Mouse (Mus musculus) midbrain, embryonic 16.5 days (tissue): ENCODE results near the gene Fam120a. TPM values are rescaled to one million over a fixed set of nuclear protein-coding genes. Genes with fewer than 3 reads are reported as not detected.
A peak's percentile ranks its signal among the peaks of the same experiment; 100 is the strongest.

ENCODE experiments used
- ATAC-seq: fragments of 200-750 bp; cut with Nextera tagmentation; 2 replicates; pipeline ENCODE4 v1.8.0; 2017; ENCODE audit warnings: moderate TSS enrichment
- H3K27ac ChIP-seq: fragments of 300-500 bp; sonication (generic); 2 replicates; pipeline ENCODE4 v1.5.1; 2014; ENCODE audit warnings: mild to moderate bottlenecking, low read length, mixed read lengths
- H3K27me3 ChIP-seq: fragments of 300-500 bp; sonication (generic); 2 replicates; pipeline ENCODE4 v1.6.1; 2014; ENCODE audit warnings: low read depth, low read length, mixed read lengths; ENCODE audit not compliant: control insufficient read depth, insufficient read depth
- H3K36me3 ChIP-seq: fragments of 300-500 bp; sonication (generic); 2 replicates; pipeline ENCODE4 v1.6.1; 2014; ENCODE audit warnings: mild to moderate bottlenecking, low read length, moderate library complexity, mixed read lengths; ENCODE audit not compliant: control insufficient read depth, insufficient read depth
- H3K4me1 ChIP-seq: fragments of 300-500 bp; sonication (generic); 2 replicates; pipeline ENCODE4 v1.6.1; 2014; ENCODE audit warnings: mild to moderate bottlenecking, low read length, mixed read lengths; ENCODE audit not compliant: control insufficient read depth, insufficient read depth
- H3K4me2 ChIP-seq: fragments of 300-500 bp; sonication (generic); 2 replicates; pipeline ENCODE4 v1.6.1; 2014; ENCODE audit warnings: mild to moderate bottlenecking, low read length, mixed read lengths
- H3K4me3 ChIP-seq: fragments of 300-500 bp; sonication (generic); 2 replicates; pipeline ENCODE4 v1.5.1; 2014; ENCODE audit warnings: low read depth, mild to moderate bottlenecking, low read length, moderate library complexity, mixed read lengths
- H3K9ac ChIP-seq: fragments of 300-500 bp; sonication (generic); 2 replicates; pipeline ENCODE4 v1.6.1; 2014; ENCODE audit warnings: low read depth, low read length, mixed read lengths
- H3K9me3 ChIP-seq: fragments of 300-500 bp; sonication (generic); replicated peaks from 2 replicates; pipeline ENCODE4 v1.6.1; 2014; ENCODE audit warnings: mild to moderate bottlenecking, low read length, mixed read lengths; ENCODE audit not compliant: control insufficient read depth, poor library complexity, severe bottlenecking
- WGBS: fragments of 180-500 bp; shearing (Covaris S2); extraction: QIAGEN DNeasy Blood & Tissue Kit; methylation state at CpG from one replicate; pipeline ENCODE4 v1.1.7; 2014; 5-methylcytosine and 5-hydroxymethylcytosine counted together
- polyA plus RNA-seq: library from polyadenylated mRNA; unstranded; fragments of >200 nt; fragmentation: Nextera tagmentation; extraction: Ambion mirVana; gene quantifications from 2 replicates; pipeline ENCODE4 v1.2.1, GENCODE M21; 2015

Gene Fam120a
- 9.6 and 10.0 TPM in 2 replicates for polyA plus RNA-seq

DNA sequence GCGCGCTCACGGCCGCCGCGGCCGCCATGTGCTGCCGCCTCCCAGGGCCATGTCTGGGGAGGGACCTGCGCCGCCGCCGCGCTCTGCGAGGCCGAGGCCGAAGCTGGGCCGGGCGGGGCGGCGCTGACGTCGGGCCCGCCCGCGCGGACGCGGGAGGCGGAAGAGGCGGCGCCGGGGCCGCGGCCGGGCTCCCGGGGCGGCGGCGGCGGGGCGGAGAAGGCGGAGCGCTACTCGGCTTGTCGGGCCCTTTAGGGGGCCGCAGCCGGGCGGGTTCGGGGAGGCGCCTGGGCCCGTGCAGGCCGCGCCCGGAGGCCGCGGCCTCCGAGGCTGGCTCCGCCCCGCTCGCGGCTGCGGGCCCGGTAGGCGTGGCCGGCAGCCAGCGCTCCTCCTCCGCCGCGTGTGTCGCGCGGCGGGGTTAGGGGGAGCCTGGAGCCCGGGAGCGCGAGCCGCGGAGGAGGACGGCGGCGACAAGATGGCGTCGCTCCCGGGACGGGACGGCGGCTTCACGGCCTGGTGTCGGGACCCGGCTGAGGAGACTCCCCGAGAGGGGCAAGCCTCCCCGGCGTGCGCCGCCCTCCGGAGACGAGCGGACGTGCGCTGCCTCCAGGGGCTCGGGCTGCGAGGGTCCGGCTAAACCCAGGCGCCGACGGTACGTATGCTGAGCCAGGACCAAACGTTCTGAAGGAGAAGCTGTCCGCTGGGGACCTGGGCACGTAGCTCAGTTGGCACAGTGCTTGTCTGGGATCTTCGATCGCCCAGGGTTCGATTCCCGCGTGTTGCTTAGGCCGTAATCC is at the start of gene Fam120a:
Fam120a (minus strand) TSS at position 62 of the 794 bp plus-strand sequence.
- H3K4me3 ChIP-seq = peak within 1 kb of the TSS; percentile 95
- under 1% methylated on average over 76 of the region's 116 CpGs for WGBS

DNA sequence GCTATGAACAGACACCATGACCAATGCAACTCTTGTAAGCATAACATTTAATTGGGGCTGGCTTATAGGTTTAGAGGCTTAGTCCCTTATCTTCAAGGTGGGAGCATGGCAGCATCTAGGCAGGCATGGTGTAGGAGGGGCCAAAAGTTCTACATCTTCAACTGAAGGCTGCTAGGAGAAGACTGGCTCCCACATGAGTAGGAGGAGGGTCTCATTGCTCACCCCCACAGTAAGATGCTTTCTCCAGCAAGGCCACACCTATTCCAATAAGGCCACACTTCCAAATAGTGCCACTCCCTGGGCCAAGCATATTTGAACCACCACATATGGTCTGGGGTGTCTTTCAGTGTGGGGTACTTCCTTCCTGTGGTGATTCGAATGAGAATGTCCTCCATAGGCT is 49.6 kb upstream of the Fam120a start:
- Histone ChIP-seq H3K9me3 (no peaks in the 10 kb centered on the region), H3K9ac (no peak overlapping the region), H3K4me1 (peaks cover 15% of the 10 kb centered on the region), H3K36me3 (no peaks in the 10 kb centered on the region), H3K27ac (no peak overlapping the region), H3K27me3 (no peaks in the 10 kb centered on the region), H3K4me3 (no peak overlapping the region), H3K4me2 (no peak overlapping the region)
- WGBS = 100% methylated on average over 1 of the region's 1 CpGs
- ATAC-seq = no peak

More for the DNA sequence above, at the start of gene Fam120a:
- no peaks in the 10 kb centered on the region for H3K9me3 ChIP-seq
- no peaks in the 10 kb centered on the region for H3K36me3 ChIP-seq
- H3K27me3 ChIP-seq = no peaks in the 10 kb centered on the region
- H3K4me2 ChIP-seq = peak within 1 kb of the TSS; percentile 99
- H3K27ac ChIP-seq = peak within 1 kb of the TSS; percentile 93
- H3K9ac ChIP-seq = peak within 1 kb of the TSS; percentile 97
- ATAC-seq = peak; percentile 93
- H3K4me1 ChIP-seq = peaks cover 31% of the 10 kb centered on the region

DNA sequence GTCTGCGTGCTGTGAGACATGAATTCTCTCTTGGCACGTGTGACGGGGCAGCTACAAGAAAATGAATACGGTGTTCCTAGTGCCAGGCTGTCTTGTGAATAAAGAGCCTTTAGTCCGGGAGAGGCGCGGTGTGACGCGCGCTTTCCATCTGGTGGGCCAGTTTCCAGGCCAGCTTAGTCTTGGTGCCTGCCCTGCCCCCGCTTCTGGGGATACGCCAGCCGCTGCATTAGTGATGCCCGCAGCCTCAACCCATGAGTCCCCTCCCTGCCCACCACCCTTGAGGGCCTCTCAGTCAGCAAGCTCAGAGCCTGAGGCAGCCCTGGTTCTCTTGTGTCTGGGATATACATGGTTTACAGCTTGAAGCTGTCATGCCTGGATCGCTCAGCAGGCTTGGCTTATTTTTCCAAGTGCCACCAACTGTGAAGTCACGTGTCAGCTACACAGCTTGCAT is 48.5 kb upstream of the Fam120a start:
- peak overlapping the region; percentile 54 for H3K9ac ChIP-seq
- peak overlapping the region; percentile 17 for H3K4me3 ChIP-seq
- H3K9me3 ChIP-seq = no peaks in the 10 kb centered on the region
- H3K4me1 ChIP-seq = peaks cover 15% of the 10 kb centered on the region
- H3K27ac ChIP-seq = peak overlapping the region; percentile 83
- 2% methylated on average over 16 of the region's 16 CpGs for WGBS
- peak overlapping the region; percentile 47 for H3K4me2 ChIP-seq
- H3K36me3 ChIP-seq = no peaks in the 10 kb centered on the region
- no peaks in the 10 kb centered on the region for H3K27me3 ChIP-seq
- ATAC-seq = peak; percentile 92

DNA sequence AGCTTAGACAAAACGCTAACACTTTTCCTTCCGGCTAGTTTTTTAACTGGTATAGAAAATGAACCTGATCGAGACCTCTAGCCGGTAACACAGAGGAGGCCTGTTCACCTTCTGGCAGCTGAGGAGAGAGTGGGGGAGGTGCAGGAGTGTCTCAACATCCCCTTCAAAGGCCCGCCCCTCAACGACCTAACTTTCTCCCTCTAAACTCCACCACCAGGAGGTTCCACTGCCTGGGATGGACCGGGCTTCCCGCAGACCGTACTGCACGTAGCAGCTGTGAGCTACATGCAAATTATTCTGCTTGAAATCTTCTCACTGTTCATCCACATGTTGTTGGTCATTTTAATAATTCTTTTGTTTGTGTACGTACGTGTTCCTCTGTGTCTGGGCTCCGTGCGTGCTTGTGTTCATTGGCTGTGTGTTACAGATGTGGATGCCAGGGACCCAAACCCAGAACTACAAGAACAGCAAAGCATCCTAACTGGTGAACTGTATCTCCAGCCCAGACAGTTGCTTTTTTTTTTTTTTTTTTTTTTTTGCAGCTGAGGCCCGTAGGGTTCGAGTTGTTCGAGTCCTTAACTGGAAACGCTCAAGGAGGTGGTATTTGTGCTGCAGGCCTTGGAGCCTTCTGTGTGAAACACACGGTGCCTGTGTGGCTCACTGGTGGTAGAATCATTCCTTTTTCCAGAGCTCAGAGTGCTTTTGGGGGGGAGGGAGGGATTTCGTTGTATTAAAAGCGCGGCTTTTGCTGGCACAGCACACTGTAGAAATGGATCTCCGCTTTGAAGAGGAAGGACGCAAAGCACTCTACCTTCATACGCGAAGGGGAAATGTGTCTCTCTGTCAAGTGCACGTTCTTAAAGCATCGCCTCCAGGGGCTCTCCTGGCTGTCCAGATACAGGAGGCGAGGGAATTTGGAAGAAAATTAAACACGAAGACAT is 47.8 kb upstream of the Fam120a start:
- H3K4me1 ChIP-seq = peaks cover 15% of the 10 kb centered on the region
- H3K27me3 ChIP-seq = no peaks in the 10 kb centered on the region
- peak overlapping the region; percentile 83 for H3K27ac ChIP-seq
- peak overlapping the region; percentile 47 for H3K4me2 ChIP-seq
- 2% methylated on average over 30 of the region's 30 CpGs for WGBS
- H3K9me3 ChIP-seq = no peaks in the 10 kb centered on the region
- H3K36me3 ChIP-seq = no peaks in the 10 kb centered on the region
- H3K9ac ChIP-seq = peak overlapping the region; percentile 54
- H3K4me3 ChIP-seq = peak overlapping the region; percentile 17
- peak; percentile 79 for ATAC-seq

DNA sequence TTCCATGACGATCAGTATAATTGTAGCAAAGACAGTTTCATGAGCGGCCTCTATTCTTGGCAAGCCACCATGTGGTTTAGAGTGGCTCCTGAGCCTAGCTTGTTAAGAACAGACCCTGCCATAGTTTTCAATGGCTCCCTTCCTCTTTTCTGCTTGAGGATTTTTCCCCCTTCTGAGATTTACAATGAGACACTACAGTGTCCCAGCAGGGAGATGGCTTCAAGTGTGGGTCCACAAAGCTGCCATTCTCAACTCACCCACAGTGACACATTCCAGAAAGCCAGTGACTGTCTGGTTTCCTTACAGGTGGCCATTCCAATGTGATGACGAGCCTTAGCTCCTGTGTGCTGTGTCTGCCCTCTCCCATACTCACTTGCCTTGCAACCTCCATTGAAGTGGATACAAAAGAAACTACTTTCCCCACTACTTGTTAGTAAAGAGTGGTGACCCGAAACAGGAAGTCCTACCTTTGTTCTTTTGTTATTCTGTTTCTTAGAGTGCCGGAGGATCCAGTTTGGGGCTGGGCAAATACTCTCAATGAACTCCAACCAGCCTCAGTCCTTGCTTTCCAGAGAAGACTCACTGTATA is 45.5 kb upstream of the Fam120a start:
- no peak for ATAC-seq
- H3K4me2 ChIP-seq = no peak overlapping the region
- H3K36me3 ChIP-seq = no peaks in the 10 kb centered on the region
- H3K4me1 ChIP-seq = peaks cover 15% of the 10 kb centered on the region
- H3K4me3 ChIP-seq = no peak overlapping the region
- no peaks in the 10 kb centered on the region for H3K9me3 ChIP-seq
- no peak overlapping the region for H3K27ac ChIP-seq
- no peaks in the 10 kb centered on the region for H3K27me3 ChIP-seq
- no peak overlapping the region for H3K9ac ChIP-seq
- 27% methylated on average over 5 of the region's 5 CpGs for WGBS

DNA sequence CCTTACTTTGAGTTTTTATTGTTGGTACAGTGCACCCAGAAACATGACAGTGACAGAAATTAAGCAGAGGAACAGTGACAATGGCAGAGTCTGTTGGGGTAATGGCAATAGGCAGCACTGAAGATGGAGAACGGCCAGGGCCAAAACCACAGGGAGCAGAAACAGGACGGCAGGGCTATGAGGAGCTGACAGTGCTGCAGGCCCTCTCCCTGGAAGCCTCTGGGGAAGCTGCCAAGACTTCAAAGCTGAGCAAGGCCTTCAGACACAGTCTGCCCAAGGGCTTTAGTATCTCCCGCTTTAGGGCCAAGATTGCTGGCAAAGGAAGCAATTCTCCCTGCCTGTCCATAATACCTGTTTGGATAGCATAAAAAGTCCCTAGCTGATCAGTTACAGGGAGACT is 33.9 kb upstream of the Fam120a start:
- WGBS = 54% methylated on average over 3 of the region's 3 CpGs
- Histone ChIP-seq H3K9me3 (no peaks in the 10 kb centered on the region), H3K4me1 (no peaks in the 10 kb centered on the region), H3K4me3 (no peak overlapping the region), H3K27ac (no peak overlapping the region), H3K36me3 (no peaks in the 10 kb centered on the region), H3K27me3 (no peaks in the 10 kb centered on the region), H3K4me2 (no peak overlapping the region), H3K9ac (no peak overlapping the region)
- no peak for ATAC-seq

DNA sequence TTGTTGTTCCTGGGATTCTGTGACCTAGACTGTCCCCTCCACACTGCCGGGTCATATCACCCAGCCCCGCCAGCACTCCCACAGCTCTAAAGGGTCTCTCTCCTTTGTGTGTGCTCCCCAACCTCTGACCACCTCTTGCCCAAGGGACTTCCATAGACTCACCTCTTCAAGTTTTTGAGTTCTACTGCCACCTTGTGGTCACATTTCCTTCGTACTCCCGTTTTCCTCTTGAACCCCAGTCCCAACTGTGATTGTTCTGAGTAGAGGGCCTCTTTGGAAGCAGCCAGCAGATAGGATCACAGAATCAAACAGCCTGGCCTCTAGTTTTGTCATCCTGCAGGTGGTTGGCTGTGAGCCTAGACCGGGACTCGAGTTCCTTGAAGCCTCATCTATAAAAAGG is 30.8 kb upstream of the Fam120a start:
- Histone ChIP-seq H3K4me1 (peaks cover 11% of the 10 kb centered on the region), H3K4me3 (no peak overlapping the region), H3K27me3 (no peaks in the 10 kb centered on the region), H3K9me3 (no peaks in the 10 kb centered on the region), H3K4me2 (no peak overlapping the region), H3K27ac (no peak overlapping the region), H3K36me3 (no peaks in the 10 kb centered on the region), H3K9ac (no peak overlapping the region)
- no peak for ATAC-seq
- WGBS = 5% methylated on average over 6 of the region's 6 CpGs

DNA sequence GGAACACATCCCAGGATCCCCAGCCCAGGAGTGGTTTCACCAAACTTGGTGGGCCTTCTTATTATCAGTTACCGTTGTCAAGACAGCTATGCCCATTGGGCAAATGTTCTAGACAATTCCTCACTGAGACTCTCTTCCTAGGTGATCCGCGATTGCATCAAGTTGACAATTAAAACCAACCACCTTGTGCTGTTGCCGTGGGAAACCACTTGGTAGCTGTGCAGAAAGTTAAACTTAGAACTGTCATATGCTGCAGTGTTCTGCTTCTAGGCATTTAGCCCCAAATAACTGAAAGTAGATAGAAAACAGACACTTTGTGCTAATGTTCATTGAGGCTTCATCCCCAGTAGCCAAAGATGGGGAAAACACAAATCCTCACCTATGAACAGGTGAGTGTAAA is 28.9 kb upstream of the Fam120a start:
- Histone ChIP-seq H3K4me3 (no peak overlapping the region), H3K27me3 (no peaks in the 10 kb centered on the region), H3K9ac (no peak overlapping the region), H3K4me1 (peaks cover 11% of the 10 kb centered on the region), H3K27ac (no peak overlapping the region), H3K4me2 (no peak overlapping the region), H3K9me3 (no peaks in the 10 kb centered on the region), H3K36me3 (no peaks in the 10 kb centered on the region)
- no peak for ATAC-seq
- 84% methylated on average over 4 of the region's 4 CpGs for WGBS
